Mouse (Mus musculus): ENCODE measurements at regions not wholly inside any gene's neighbourhood (a gene's known extent, or its start where the extent isn't known, plus 50 kb on each side); places are given as distances from the start of the nearest gene placed in this dataset.
"Not testable (repeated sequence)": the region's sequence is repeated elsewhere in the genome, so short reads cannot be mapped to it uniquely, and the experiment has no call there.

DNA sequence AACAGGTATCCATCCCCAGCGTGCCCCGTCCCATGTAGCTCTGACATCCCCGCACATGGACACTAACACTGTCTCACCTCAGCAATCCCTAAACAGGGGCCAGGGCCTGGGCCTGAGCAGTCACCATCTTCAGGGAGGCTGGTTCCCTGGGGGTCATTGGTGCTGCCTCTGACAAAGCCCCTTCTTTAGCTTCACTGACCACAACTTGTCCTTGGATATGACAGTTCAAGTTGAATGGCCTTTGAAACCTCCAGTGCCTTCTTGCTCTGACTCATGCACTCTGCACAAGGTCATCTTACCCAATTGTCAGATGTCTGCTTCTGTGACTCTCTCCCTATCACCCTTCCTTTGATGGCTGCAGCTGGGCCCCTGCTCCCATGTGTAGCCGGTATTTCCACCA, 68.2 kb upstream of the Klf13 start:
- no peak overlapping the region for H3K4me2 ChIP-seq
- no peak overlapping the region for H3K4me3 ChIP-seq
- H3K4me1 ChIP-seq: no peaks in the 10 kb centered on the region
- no peak for ATAC-seq (ENCODE audit: borderline replicate concordance, extremely low read depth, low FRiP score, low TSS enrichment)
- no peak overlapping the region for H3K27ac ChIP-seq
- H3K36me3 ChIP-seq: no peaks in the 10 kb centered on the region
- H3K9me3 ChIP-seq: no peaks in the 10 kb centered on the region
- H3K27me3 ChIP-seq: no peaks in the 10 kb centered on the region
- no peak overlapping the region for H3K9ac ChIP-seq
- 82% methylated on average over 4 of the region's 4 CpGs for WGBS

DNA sequence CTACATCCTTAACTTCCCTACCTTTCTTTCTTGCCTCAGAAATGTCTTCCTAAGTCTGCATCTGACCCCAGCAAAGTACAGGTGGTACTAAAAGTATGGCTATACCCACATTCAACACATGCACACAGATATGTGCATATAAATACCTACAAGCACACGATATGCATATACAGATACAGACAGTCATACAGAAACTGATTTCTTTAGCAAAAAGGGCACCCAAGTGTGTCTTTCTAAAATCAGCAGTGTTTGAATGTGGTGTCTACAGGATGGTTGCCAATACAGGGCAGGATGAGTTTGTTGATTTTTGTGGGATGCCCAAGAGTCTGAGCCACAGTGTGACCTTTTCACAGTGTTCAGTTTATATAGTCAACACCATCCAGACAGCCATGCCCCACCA, 67.0 kb upstream of the Klf13 start:
- no peak overlapping the region for H3K27ac ChIP-seq
- H3K4me3 ChIP-seq: no peak overlapping the region
- no peaks in the 10 kb centered on the region for H3K9me3 ChIP-seq
- H3K4me1 ChIP-seq: no peaks in the 10 kb centered on the region
- ATAC-seq (ENCODE audit: borderline replicate concordance, extremely low read depth, low FRiP score, low TSS enrichment): no peak
- no peaks in the 10 kb centered on the region for H3K27me3 ChIP-seq
- H3K4me2 ChIP-seq: no peak overlapping the region
- WGBS: 86% methylated on average over 1 of the region's 1 CpGs
- H3K9ac ChIP-seq: no peak overlapping the region
- no peaks in the 10 kb centered on the region for H3K36me3 ChIP-seq

DNA sequence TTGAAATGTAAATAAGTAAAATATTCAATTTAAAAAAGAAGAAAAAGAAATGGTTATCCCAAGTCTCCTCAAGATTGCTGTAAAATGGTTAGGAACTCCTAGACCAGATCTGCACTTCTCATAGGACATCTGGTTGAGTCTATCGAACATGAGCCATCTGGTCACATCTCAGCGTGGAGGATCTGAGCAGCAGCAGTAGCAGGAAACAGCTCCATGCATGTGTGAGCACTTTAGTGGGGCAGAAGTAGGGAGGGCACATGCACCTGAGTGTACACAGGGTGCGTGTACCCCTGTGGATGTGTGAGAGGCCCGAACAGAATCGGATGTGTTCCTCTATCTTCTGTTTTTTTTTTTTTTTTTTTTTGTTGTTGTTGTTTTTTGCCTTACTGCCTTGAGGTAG, 65.2 kb upstream of the Klf13 start:
- ATAC-seq (ENCODE audit: borderline replicate concordance, extremely low read depth, low FRiP score, low TSS enrichment): no peak
- H3K4me2 ChIP-seq: no peak overlapping the region
- peaks cover 7% of the 10 kb centered on the region; the same call in 1 of the 2 replicates for H3K4me1 ChIP-seq
- no peaks in the 10 kb centered on the region for H3K36me3 ChIP-seq
- no peak overlapping the region for H3K27ac ChIP-seq
- H3K9ac ChIP-seq: no peak overlapping the region
- WGBS: 78% methylated on average over 5 of the region's 5 CpGs
- H3K4me3 ChIP-seq: no peak overlapping the region
- no peaks in the 10 kb centered on the region for H3K9me3 ChIP-seq
- no peaks in the 10 kb centered on the region for H3K27me3 ChIP-seq

DNA sequence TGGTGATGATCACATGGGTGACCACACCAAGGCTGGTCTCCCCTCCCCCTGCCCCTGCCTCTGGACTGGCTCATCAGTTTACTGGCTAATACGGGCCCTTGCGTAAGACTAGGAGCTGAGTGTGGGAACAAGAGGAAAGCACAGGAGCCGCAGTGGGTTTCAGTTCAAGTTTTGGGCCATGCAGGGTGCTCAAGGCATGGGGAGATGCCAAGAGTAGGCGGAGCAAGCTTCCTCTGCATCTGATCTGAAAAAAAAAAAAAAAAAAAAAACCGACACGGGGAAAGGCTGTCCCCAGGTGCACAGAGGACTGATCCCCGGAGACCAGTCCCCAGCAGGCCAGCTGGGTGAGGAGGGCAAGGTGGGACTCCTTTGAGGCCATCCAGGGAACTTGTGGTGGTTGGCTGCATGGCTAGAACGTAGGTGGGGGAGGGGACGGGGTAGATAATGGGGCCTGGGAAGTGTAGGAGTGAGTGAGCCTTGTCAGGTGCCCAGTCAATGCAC, 62.9 kb upstream of the Klf13 start:
- H3K4me3 ChIP-seq: no peak overlapping the region
- peaks cover 9% of the 10 kb centered on the region; the same call in 1 of the 2 replicates for H3K4me1 ChIP-seq
- no peak overlapping the region for H3K4me2 ChIP-seq
- no peak overlapping the region for H3K9ac ChIP-seq
- no peak overlapping the region for H3K27ac ChIP-seq
- H3K36me3 ChIP-seq: no peaks in the 10 kb centered on the region
- 57% methylated on average over 9 of the region's 9 CpGs for WGBS
- no peaks in the 10 kb centered on the region for H3K27me3 ChIP-seq
- no peak for ATAC-seq (ENCODE audit: borderline replicate concordance, extremely low read depth, low FRiP score, low TSS enrichment)
- H3K9me3 ChIP-seq: no peaks in the 10 kb centered on the region

DNA sequence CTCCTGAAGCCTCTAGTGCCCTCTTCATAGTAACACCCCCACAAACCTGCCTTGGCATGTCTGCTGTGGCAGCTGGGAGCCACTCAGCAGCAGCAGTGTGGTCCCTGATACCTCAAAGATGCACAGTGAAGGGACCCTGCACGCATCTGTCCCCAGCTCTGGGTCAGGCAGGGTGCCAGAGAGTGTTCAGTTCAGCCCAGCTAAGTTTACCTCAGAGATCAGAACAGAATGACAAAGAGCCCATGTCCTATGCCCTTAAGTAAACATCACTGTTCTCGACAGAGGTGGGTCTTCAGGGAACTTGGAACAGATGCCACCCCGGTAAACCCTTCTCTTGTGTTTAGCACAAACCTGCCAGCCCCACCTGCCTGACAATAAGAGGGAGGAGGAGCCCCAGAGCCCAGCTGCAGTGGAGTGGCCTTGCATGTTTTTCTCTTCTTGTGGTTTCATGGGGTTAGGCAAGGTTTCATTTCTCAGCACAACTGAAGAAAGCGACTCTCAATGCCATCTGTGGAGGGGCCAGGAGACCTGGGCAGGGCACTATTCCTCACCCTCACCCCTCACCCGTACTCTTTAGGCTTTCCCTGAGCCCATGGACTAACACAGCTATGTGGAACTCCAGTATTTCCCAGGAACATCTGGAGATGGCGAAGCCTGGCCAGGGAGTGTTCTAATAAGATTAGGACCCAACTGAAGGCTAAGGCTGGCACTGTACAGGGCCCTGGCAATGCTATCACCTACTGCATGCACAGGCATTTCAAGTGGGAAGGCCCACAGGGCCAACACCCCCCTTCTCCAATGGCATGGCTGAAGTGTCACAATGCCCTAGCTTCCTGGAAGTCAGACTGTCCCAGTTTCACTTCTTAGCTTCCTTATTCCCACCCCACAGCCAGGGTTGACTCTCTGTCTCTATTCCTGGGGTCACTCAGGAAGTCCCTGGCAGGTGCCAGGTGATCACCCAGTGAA, 60.6 kb upstream of the Klf13 start:
- Histone ChIP-seq H3K4me2 (no peak overlapping the region), H3K4me1 (peaks cover 9% of the 10 kb centered on the region; the same call in 1 of the 2 replicates), H3K4me3 (no peak overlapping the region), H3K27ac (no peak overlapping the region; the same call in 1 of the 2 replicates), H3K9ac (no peak overlapping the region), H3K27me3 (no peaks in the 10 kb centered on the region), H3K36me3 (no peaks in the 10 kb centered on the region), H3K9me3 (no peaks in the 10 kb centered on the region)
- 0 out of 2 replicates have a peak, but pooled peaks have one; percentile 10 for ATAC-seq (ENCODE audit: borderline replicate concordance, extremely low read depth, low FRiP score, low TSS enrichment)
- 39% methylated on average over 6 of the region's 6 CpGs for WGBS

DNA sequence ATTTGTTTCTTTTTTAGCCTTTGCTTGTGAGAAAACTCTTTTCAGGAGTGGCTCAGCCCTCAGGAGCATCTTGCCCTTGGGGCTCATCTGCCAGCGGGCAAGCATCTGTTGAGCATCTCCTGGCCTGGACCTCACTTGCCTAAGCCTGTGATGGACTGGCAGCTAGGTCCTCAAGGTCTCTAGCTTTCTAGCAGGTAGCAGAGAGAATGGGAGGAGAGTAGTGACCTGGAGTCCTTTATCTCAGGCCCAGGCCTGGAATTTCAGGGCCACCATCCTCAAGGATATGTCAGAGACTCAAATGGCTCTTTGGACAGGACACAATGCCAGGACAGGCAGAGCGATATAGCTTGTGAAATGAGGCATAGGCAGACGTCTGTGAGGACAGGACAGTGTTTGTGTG, 59.3 kb upstream of the Klf13 start:
- Histone ChIP-seq H3K4me1 (peaks cover 9% of the 10 kb centered on the region; the same call in 1 of the 2 replicates), H3K9me3 (no peaks in the 10 kb centered on the region), H3K4me3 (no peak overlapping the region), H3K9ac (no peak overlapping the region), H3K27me3 (no peaks in the 10 kb centered on the region), H3K27ac (no peak overlapping the region), H3K4me2 (no peak overlapping the region), H3K36me3 (no peaks in the 10 kb centered on the region)
- ATAC-seq (ENCODE audit: borderline replicate concordance, extremely low read depth, low FRiP score, low TSS enrichment): no peak
- WGBS: 78% methylated on average over 3 of the region's 3 CpGs

DNA sequence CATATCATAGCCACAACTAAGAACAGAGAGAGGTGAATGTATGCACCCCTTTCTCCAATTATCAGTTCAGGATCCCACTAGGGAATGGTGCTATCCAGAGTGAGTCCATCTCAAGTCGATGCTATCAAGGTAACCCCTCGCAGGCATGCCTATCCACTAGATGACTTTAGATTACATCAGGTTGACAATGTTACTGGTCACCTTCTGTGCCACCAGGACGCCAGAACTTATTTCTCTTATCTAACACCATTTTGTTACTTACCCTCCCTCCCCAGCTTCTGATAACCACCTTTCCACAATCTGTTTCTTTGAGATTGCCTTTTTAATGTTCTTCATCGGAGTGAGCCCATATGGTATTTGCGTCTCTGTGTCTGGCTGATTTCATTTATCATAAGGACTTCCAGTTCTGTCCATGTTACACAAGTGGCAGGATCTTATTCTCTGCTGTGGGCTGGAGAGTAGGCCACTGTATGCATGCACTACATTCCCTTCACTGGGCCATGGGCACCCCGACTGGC, 57.9 kb upstream of the Klf13 start:
- Histone ChIP-seq H3K27me3 (no peaks in the 10 kb centered on the region), H3K4me2 (no peak overlapping the region), H3K4me1 (peaks cover 9% of the 10 kb centered on the region; the same call in 1 of the 2 replicates), H3K9ac (no peak overlapping the region), H3K27ac (no peak overlapping the region), H3K9me3 (no peaks in the 10 kb centered on the region), H3K36me3 (no peaks in the 10 kb centered on the region), H3K4me3 (no peak overlapping the region)
- no peak for ATAC-seq (ENCODE audit: borderline replicate concordance, extremely low read depth, low FRiP score, low TSS enrichment)
- WGBS: 76% methylated on average over 6 of the region's 6 CpGs

DNA sequence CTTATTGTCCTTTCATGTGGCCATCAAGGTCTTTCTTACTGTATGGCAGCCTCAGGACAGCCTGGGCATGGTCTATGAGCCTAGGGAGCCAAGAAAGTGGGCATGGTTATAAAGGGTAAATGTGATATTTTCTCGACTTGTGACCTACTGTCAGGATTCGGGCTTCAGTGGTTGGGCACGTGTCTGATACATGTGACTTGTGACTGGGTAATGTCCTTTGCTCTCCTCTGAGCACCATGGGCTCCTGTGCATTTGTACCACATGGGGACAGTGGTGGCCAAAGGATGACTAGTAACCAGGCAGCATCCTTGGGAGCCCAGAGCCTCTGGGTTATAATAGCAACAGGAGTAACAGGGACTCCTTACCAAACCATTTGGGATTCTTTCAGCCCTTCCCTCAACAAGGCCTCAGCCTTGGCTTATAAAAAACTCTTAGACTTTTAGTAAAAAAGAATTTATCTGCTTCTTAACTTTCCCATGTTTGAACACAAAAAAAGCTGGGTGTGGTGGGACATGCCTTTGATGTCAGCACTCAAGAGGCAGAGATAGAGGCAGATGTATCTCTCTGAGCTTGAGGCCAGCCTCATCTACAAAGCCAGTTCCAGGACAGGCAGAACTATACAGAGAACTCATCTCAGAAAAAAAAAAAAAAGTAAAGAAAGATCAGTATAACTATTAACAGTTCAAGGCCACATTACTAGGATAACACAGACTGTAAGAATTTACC, 56.7 kb upstream of the Klf13 start:
- Histone ChIP-seq H3K27me3 (no peaks in the 10 kb centered on the region), H3K9ac (no peak overlapping the region), H3K27ac (no peak overlapping the region), H3K9me3 (no peaks in the 10 kb centered on the region), H3K4me2 (no peak overlapping the region), H3K36me3 (no peaks in the 10 kb centered on the region), H3K4me3 (no peak overlapping the region), H3K4me1 (peaks cover 9% of the 10 kb centered on the region; the same call in 1 of the 2 replicates)
- no peak for ATAC-seq (ENCODE audit: borderline replicate concordance, extremely low read depth, low FRiP score, low TSS enrichment)
- 81% methylated on average over 3 of the region's 3 CpGs for WGBS

DNA sequence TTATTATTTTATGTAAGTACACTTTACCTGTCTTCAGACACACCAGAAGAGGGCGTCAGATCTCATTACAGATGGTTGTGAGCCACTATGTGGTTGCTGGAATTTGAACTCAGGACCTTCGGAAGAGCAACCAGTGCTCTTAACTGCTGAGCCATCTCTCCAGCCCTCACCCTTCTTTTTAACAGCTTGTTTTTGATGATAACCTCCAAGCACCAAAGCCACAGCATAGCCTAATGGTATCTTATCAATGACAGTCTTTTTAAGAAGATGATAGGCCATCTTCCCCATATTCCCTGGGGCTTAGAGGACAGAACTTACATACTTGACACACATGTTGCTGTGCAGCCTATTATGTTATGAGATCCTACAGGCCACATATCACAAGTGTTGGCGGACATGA, 56.1 kb upstream of the Klf13 start:
- H3K4me1 ChIP-seq; H3K4me3 ChIP-seq; ATAC-seq (ENCODE audit: borderline replicate concordance, extremely low read depth, low FRiP score, low TSS enrichment); H3K4me2 ChIP-seq; H3K9ac ChIP-seq; H3K27me3 ChIP-seq; H3K27ac ChIP-seq; H3K9me3 ChIP-seq; H3K36me3 ChIP-seq: not testable (repeated sequence)
- 72% methylated on average over 3 of the region's 3 CpGs for WGBS

DNA sequence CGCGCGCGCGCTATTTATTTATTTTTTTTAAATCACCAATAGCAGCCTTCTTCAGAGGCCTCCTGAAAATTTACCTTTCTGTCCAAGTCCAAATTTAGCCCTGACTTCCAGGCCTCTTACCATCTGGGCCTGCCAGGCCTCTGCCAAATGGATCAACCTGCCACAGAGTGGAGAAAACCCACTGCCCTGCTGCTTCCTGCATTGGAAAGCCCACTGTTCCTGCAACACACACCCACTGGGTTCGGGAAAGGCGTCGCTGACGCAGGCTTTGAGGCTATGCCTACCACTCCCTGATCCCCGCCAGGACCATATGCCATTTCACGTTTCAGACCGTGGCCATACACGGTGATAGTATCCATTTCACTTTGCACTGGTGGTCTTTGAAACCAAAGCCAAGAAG, 53.4 kb upstream of the Klf13 start:
- Histone ChIP-seq H3K27me3 (no peaks in the 10 kb centered on the region), H3K4me1 (no peaks in the 10 kb centered on the region; the same call in 1 of the 2 replicates), H3K9me3 (no peaks in the 10 kb centered on the region), H3K36me3 (no peaks in the 10 kb centered on the region), H3K27ac (no peak overlapping the region), H3K4me2 (no peak overlapping the region), H3K9ac (no peak overlapping the region), H3K4me3 (no peak overlapping the region)
- ATAC-seq (ENCODE audit: borderline replicate concordance, extremely low read depth, low FRiP score, low TSS enrichment): no peak
- 89% methylated on average over 13 of the region's 13 CpGs for WGBS

DNA sequence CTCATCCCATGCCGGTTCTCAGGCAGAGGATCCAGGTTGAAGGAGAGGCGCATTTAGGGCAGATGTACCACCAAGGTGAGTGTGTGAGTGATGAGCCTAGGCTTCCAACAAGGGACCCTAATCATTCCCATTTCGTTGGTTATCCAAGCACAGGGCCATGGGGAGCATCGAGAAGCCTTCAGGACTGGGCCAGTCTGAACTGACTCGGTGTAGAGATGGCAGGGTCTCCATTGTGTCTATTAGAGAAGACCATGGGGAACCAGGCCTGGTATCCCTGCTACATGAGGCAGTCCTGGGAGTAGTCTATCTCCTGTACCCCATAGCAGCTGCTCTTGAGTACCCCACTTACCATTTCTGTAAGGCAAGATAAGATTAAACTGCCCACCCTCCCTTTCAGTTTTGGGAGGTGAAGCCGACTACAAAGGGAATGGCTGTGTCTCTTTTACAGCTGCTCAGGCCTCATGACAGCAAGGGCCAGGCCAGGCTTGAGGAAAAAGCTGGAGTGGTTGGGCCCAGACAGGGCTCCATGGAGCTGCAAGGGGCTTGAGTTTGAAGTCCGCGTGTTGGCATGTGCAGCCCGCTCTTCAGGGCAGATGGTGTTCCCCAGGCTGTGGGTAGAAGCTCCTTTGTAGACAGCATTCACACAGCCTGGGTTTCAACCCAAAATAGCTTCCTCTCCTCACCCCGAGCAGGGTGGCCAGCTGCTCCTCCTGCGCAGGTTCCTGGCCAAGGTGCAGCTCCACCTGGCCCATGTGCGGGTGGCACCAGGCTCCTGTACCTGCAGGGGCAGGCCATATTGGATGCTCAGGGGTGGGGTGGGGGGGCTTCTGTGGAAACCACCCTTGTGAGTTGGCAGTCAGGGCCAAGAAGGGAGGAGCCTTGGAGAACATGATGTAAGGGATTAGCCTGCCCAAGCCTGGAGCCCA, 52.6 kb upstream of the Klf13 start:
- H3K27me3 ChIP-seq: no peaks in the 10 kb centered on the region
- no peak overlapping the region for H3K27ac ChIP-seq
- no peak overlapping the region for H3K4me3 ChIP-seq
- peaks cover 5% of the 10 kb centered on the region for H3K4me1 ChIP-seq
- H3K9me3 ChIP-seq: no peaks in the 10 kb centered on the region
- 84% methylated on average over 12 of the region's 12 CpGs for WGBS
- ATAC-seq (ENCODE audit: borderline replicate concordance, extremely low read depth, low FRiP score, low TSS enrichment): no peak
- H3K9ac ChIP-seq: no peak overlapping the region
- no peak overlapping the region for H3K4me2 ChIP-seq
- H3K36me3 ChIP-seq: no peaks in the 10 kb centered on the region

All from lung, embryonic 15.5 days (tissue).